Mouse (Mus musculus) thymus, adult 2 months (tissue): ENCODE data around the gene Ovol1. TPM values are rescaled to one million over a fixed set of nuclear protein-coding genes. Genes with fewer than 3 reads are reported as not detected.

ENCODE experiments used
- DNase-seq: peaks from one replicate; pipeline ENCODE4 v3.0.0; 2021
- H3K27ac ChIP-seq: fragments of 200-500 bp; 2 replicates; pipeline ENCODE4 v1.5.1; 2012; ENCODE audit warnings: low read length, control low read depth; ENCODE audit not compliant: control insufficient read depth, insufficient read depth
- H3K27me3 ChIP-seq: fragments of 200-500 bp; 2 replicates; pipeline ENCODE4 v1.6.1; 2012; ENCODE audit warnings: mild to moderate bottlenecking, low read length, moderate library complexity, mixed read lengths; ENCODE audit not compliant: control insufficient read depth, insufficient read depth
- H3K36me3 ChIP-seq: fragments of 200-500 bp; 2 replicates; pipeline ENCODE4 v1.6.1; 2012; ENCODE audit warnings: mild to moderate bottlenecking, low read length, moderate library complexity; ENCODE audit not compliant: control insufficient read depth, insufficient read depth
- H3K4me1 ChIP-seq: fragments of 200-500 bp; replicated peaks from 2 replicates; pipeline ENCODE4 v1.6.1; 2012; ENCODE audit warnings: low read length; ENCODE audit not compliant: control insufficient read depth, insufficient read depth
- H3K4me3 ChIP-seq: fragments of 200-500 bp; 2 replicates; pipeline ENCODE4 v1.5.1; 2012; ENCODE audit warnings: mild to moderate bottlenecking, low read length, control low read depth, moderate library complexity; ENCODE audit not compliant: control insufficient read depth, insufficient read depth
- CTCF ChIP-seq: fragments of 200-500 bp; IDR thresholded peaks from 2 replicates; pipeline ENCODE4 v1.5.1; 2012; ENCODE audit warnings: mild to moderate bottlenecking, control low read depth, low read length, moderate library complexity, borderline replicate concordance; ENCODE audit not compliant: control insufficient read depth, poor library complexity, insufficient read depth; ENCODE audit errors: extremely low read depth
- POLR2A ChIP-seq: fragments of 200-500 bp; IDR thresholded peaks from 2 replicates; pipeline ENCODE4 v1.6.1; 2012; ENCODE audit warnings: mild to moderate bottlenecking, low read length, control low read depth, moderate library complexity; ENCODE audit not compliant: control insufficient read depth, poor library complexity, insufficient read depth; ENCODE audit errors: extremely low read depth
- WGBS: fragments of 180-500 bp; shearing (Covaris S2); methylation state at CpG from one replicate; pipeline ENCODE4 v1.1.7; 2018; 5-methylcytosine and 5-hydroxymethylcytosine counted together
- polyA plus RNA-seq: library from polyadenylated mRNA; depleted of rRNA; stranded (reverse); fragments of >200 nt; gene quantifications from 2 replicates; pipeline ENCODE4 v1.2.3, GENCODE M21; 2012

The Ovol1 gene
- polyA plus RNA-seq, 1 experiment, result 1.9 TPM

DNA sequence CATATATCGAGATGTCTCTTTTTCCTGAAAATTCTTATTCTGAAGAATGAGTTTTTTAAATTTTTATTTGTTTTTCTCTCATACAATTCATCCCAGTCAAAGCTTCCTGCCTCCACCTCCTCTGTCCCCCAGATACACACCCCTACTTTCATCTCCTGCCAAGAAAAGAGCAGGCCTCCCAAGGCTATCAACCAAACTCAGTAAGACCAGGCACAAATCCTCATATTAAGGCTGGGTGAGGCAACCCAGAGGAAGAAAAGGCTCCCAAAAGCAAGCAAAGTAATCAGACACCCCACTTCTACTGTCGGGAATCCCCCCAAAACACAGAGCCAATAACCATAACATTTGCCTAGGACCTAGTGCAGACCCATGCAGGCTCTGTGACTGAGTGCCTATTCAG is 21.5 kb upstream of the Ovol1 start:
- no peak for DNase-seq
- TF ChIP-seq CTCF (no peak), POLR2A (no peak)
- Histone ChIP-seq H3K36me3 (no peaks in the 10 kb centered on the region), H3K4me3 (no peak overlapping the region), H3K4me1 (no peaks in the 10 kb centered on the region), H3K27ac (no peak overlapping the region), H3K27me3 (no peaks in the 10 kb centered on the region)
- 87% methylated on average over 2 of the region's 2 CpGs for WGBS

DNA sequence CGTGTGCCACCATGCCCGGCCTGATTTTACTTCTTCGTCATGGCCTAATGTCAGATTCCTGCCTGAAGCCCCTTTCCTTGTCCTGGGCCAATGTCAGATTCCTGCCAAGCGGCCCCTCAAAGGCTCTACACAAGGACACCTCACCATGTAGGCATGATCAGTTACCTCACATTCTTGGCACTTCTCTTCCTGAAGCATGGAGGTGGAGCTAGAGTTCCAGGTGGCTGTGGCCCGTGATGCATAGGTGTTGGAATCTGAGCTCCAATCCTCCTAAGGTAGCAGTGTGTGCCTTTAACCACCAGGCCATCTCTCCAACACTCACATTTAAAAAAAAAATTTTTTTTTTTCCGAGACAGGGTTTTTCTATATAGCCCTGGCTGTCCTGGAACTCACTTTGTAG is 20.3 kb upstream of the Ovol1 start:
- Histone ChIP-seq H3K4me1 (no peaks in the 10 kb centered on the region), H3K27ac (no peak overlapping the region), H3K27me3 (no peaks in the 10 kb centered on the region), H3K4me3 (no peak overlapping the region), H3K36me3 (no peaks in the 10 kb centered on the region)
- no peak for DNase-seq
- 93% methylated on average over 6 of the region's 6 CpGs for WGBS
- TF ChIP-seq CTCF (no peak), POLR2A (no peak)

DNA sequence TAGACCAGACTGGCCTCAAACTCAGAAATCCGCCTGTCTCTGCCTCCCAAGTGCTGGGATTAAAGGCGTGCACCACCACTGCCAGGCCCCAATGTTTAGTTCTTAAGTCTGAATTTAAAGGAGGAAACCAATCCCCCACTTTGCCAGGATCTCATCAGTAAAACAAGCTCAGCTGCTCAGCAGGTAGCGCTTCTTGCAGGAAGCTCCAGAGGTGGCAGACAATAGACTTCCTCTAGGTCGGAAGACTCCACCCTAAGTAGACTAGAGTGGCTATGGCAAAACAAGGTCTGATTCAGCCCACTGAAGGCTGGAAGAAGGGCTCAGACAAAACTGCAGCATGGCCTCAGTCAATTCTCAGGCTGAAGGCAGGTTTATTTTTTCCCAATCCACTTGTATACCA is 19.5 kb upstream of the Ovol1 start:
- no peaks in the 10 kb centered on the region for H3K27me3 ChIP-seq
- no peak for DNase-seq
- no peak overlapping the region for H3K4me3 ChIP-seq
- no peak overlapping the region for H3K27ac ChIP-seq
- H3K4me1 ChIP-seq, result no peaks in the 10 kb centered on the region
- no peaks in the 10 kb centered on the region for H3K36me3 ChIP-seq
- TF ChIP-seq POLR2A, result no peak
- TF ChIP-seq CTCF, result no peak
- 91% methylated on average over 4 of the region's 4 CpGs for WGBS

DNA sequence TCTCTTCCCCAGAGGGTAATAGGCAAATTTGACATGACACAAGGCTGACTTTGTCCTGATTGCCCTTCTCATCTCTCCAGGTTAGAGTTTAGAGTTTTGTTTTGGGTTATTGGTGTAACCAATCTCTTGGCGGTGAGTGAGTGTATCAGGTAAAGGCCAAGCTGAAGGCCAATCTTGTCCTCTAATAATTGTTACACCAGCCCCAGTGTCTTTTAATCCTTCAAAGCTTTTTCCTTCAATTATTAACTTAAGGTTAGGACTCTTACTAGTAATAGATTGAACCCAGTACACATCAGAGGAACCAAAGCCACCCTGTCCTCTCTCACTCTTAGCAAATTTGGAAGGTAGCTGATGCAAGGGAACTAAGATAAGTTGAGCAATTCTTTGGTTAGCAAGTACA is 14.9 kb upstream of the Ovol1 start:
- H3K27ac ChIP-seq, result no peak overlapping the region
- peaks cover 26% of the 10 kb centered on the region for H3K4me1 ChIP-seq
- no peak overlapping the region for H3K4me3 ChIP-seq
- 100% methylated on average over 1 of the region's 1 CpGs for WGBS
- no peaks in the 10 kb centered on the region for H3K36me3 ChIP-seq
- H3K27me3 ChIP-seq, result no peaks in the 10 kb centered on the region
- DNase-seq, result no peak
- no peak for TF ChIP-seq POLR2A
- no peak for TF ChIP-seq CTCF

DNA sequence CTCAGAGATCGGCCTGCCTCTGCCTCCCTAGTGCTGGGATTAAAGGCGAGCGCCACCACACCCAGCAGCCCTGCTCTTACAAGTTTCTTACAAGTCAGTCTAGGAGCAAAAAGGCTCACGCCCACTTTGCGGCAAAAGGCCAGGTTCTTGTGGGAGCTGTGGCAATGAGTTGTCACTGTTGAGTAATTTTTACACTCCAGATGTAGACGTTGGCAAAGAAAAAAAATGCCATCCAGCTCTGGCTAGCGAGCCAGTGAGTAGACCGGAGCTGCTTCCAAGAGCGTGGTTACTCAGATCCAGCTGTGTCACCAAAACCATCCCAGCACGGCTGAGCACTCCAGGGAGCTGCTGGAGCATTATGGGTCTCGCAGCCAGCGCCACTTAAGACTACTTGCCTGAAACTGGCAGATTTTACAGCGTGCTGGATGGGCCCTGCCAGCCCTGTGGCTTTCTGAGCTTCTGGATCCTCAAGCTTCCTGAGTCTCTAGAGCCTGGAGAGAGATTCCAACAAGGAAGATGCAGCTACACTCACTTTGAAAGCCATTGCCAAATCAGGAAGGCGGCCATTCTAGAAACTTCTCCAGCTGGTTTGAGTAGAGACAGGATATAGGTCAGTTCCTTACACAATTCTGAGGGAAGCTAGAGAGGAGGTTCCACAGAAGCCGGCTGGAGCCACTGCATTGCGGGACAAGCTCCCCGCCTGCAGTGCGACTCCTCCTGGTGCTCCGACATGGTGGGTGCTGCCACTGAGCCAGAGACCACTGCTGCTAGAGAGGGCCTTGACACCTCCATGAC is 12.1 kb upstream of the Ovol1 start:
- Histone ChIP-seq H3K36me3 (no peaks in the 10 kb centered on the region; the same call in 1 of the 2 replicates), H3K27me3 (no peaks in the 10 kb centered on the region), H3K27ac (no peak overlapping the region), H3K4me1 (peaks cover 41% of the 10 kb centered on the region), H3K4me3 (no peak overlapping the region)
- DNase-seq, result no peak
- no peak for TF ChIP-seq POLR2A
- TF ChIP-seq CTCF, result no peak
- WGBS, result 53% methylated on average over 19 of the region's 19 CpGs

DNA sequence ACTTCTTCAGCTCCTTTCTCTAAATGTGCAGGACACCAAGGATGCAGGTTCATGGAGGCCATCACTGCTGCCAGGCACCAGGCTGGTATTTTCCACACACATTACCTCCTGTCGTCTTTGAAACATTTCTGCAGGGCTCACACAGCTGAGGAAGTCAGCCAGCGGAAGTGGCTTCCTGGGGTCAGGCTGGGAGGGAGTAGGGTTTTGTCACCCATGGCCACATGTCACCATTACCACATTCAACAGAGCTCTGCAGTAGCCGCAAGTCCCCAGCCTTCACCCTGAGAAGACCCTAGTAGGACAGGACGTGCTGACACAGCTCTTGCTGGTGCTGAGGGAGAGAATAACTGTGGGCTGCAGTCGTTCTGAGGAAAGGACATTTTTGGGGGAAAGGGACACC is 11.4 kb upstream of the Ovol1 start:
- DNase-seq, result peak; percentile 49
- Histone ChIP-seq H3K36me3 (no peaks in the 10 kb centered on the region; the same call in 1 of the 2 replicates), H3K27me3 (no peaks in the 10 kb centered on the region), H3K4me3 (no peak overlapping the region), H3K4me1 (peaks cover 45% of the 10 kb centered on the region), H3K27ac (peak overlapping the region; percentile 59; the same call in 1 of the 2 replicates)
- TF ChIP-seq CTCF, result no peak
- WGBS, result 12% methylated on average over 5 of the region's 5 CpGs
